Mouse (Mus musculus) bone marrow, adult 2 months (tissue): ENCODE measurements around the gene Zfp398. TPM values are rescaled to one million over a fixed set of nuclear protein-coding genes. Genes with fewer than 3 reads are reported as not detected.

Source experiments
- H3K27ac ChIP-seq: fragments of 200-500 bp; 2 replicates; pipeline ENCODE4 v1.5.1; 2012; ENCODE audit warnings: low read depth, mild to moderate bottlenecking, control low read depth, inconsistent platforms, low read length; ENCODE audit not compliant: control insufficient read depth, poor library complexity, insufficient read depth
- H3K4me1 ChIP-seq: fragments of 200-500 bp; 2 replicates; pipeline ENCODE4 v1.6.1; 2011; ENCODE audit warnings: low read length; ENCODE audit not compliant: control insufficient read depth, insufficient read depth
- H3K4me3 ChIP-seq: fragments of 200-500 bp; replicated peaks from 2 replicates; pipeline ENCODE3; 2011; ENCODE audit warnings: mild to moderate bottlenecking, low read depth, low read length, control low read depth; ENCODE audit not compliant: control insufficient read depth
- CTCF ChIP-seq: fragments of 200-500 bp; IDR thresholded peaks from 2 replicates; pipeline ENCODE4 v1.5.1; 2011; ENCODE audit warnings: low read length, control low read depth; ENCODE audit not compliant: control insufficient read depth, insufficient read depth
- POLR2A ChIP-seq: fragments of 200-500 bp; IDR thresholded peaks from 2 replicates; pipeline ENCODE4 v1.6.1; 2011; ENCODE audit warnings: low read depth, mild to moderate bottlenecking, control low read depth, low read length, borderline replicate concordance; ENCODE audit not compliant: control insufficient read depth
- WGBS: fragments of 180-500 bp; shearing (Covaris S2); methylation state at CpG from one replicate; pipeline ENCODE4 v1.1.7; 2018; 5-methylcytosine and 5-hydroxymethylcytosine counted together
- polyA plus RNA-seq: library from polyadenylated mRNA; stranded (reverse); fragments of >200 nt; gene quantifications from 2 replicates; pipeline ENCODE4 v1.2.4, GENCODE M21; 2011; ENCODE audit warnings: low replicate concordance; ENCODE audit not compliant: missing spikeins, insufficient read depth, insufficient read length

The Zfp398 gene
- polyA plus RNA-seq, 1 experiment, result 5.7 TPM

GRCm38 (mm10) chr6:47816151-47816550 lies 19.3 kb upstream of the Zfp398 start:
- H3K4me1 ChIP-seq, result peaks cover 1% of the 10 kb centered on the region; the same call in 1 of the 2 replicates
- H3K27ac ChIP-seq, result no peak overlapping the region
- H3K4me3 ChIP-seq, result no peak overlapping the region
- WGBS, result 92% methylated on average over 1 of the region's 1 CpGs
- no peak for TF ChIP-seq POLR2A
- no peak for TF ChIP-seq CTCF

DNA sequence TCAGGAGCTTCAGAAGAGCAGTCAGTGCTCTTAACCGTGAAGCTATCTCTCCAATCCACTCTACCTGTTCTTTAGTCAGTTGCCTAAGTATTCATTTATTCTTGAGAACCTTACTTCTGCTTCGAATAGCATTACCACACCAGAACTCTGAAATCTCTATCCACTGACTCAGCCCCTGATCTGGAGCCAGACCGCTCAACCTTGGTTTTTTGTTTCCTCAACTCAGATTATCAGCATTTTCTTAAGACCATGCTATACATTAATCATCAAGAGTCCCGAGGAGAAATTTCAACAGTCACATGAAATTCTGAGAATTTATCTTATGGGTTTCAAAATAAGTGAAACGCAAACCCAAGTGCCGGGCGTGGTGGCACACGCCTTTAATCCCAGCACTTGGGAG lies 16.7 kb upstream of the Zfp398 start:
- no peak overlapping the region for H3K27ac ChIP-seq
- no peak overlapping the region for H3K4me3 ChIP-seq
- no peaks in the 10 kb centered on the region for H3K4me1 ChIP-seq
- WGBS, result 66% methylated on average over 8 of the region's 8 CpGs
- no peak for TF ChIP-seq CTCF
- no peak for TF ChIP-seq POLR2A

- no peak overlapping the region for H3K27ac ChIP-seq
- WGBS, result 90% methylated on average over 23 of the region's 23 CpGs
- no peaks in the 10 kb centered on the region for H3K4me1 ChIP-seq
- TF ChIP-seq CTCF (no peak), POLR2A (no peak)
- H3K4me3 ChIP-seq, result no peak overlapping the region
Measured at GRCm38 (mm10) chr6:47819626-47820325, 15.7 kb upstream of the Zfp398 start.

- TF ChIP-seq POLR2A (no peak), CTCF (no peak)
- no peaks in the 10 kb centered on the region for H3K4me1 ChIP-seq
- H3K27ac ChIP-seq, result no peak overlapping the region
- WGBS, result 86% methylated on average over 5 of the region's 5 CpGs
- no peak overlapping the region for H3K4me3 ChIP-seq
Measured at GRCm38 (mm10) chr6:47821236-47821635, 14.2 kb upstream of the Zfp398 start.

GRCm38 (mm10) chr6:47821776-47822175 lies 13.7 kb upstream of the Zfp398 start:
- WGBS, result 76% methylated on average over 6 of the region's 6 CpGs

DNA sequence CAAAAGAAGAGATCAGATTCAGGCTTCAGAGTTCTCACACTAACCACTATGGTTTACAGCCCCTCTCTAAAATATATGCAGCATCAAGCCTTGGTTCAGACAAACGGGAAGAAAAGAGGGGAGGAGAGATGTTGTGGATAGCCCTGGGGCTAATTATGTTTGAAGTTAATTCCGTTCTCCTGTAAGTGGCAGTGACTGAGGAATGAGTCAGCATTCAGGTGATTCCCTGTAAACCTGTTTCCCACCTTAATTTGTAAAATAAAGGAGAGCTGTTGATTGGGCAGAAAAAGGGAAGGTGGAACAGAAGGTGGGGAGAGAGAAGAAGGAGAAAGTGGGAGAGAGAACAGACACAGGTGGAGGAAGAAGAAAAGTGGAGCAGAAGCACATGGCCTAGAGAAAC lies 11.2 kb upstream of the Zfp398 start:
- no peaks in the 10 kb centered on the region for H3K4me1 ChIP-seq
- TF ChIP-seq POLR2A (no peak), CTCF (no peak)

More at GRCm38 (mm10) chr6:47821776-47822175, 13.7 kb upstream of the Zfp398 start:
- Histone ChIP-seq H3K27ac (no peak overlapping the region), H3K4me1 (no peaks in the 10 kb centered on the region), H3K4me3 (no peak overlapping the region)
- no peak for TF ChIP-seq POLR2A
- TF ChIP-seq CTCF, result no peak

GRCm38 (mm10) chr6:47827462-47827861 lies 8.0 kb upstream of the Zfp398 start:
- Histone ChIP-seq H3K4me3 (no peak overlapping the region), H3K27ac (no peak overlapping the region), H3K4me1 (no peaks in the 10 kb centered on the region; the same call in 1 of the 2 replicates)
- TF ChIP-seq CTCF (no peak), POLR2A (no peak)
- WGBS, result 89% methylated on average over 4 of the region's 4 CpGs

More for the DNA sequence above, 11.2 kb upstream of the Zfp398 start:
- WGBS, result 81% methylated on average over 2 of the region's 2 CpGs
- no peak overlapping the region for H3K4me3 ChIP-seq
- no peak overlapping the region for H3K27ac ChIP-seq

GRCm38 (mm10) chr6:47828950-47829349 lies 6.5 kb upstream of the Zfp398 start:
- TF ChIP-seq CTCF (no peak), POLR2A (no peak)
- Histone ChIP-seq H3K4me1 (no peaks in the 10 kb centered on the region; the same call in 1 of the 2 replicates), H3K27ac (no peak overlapping the region), H3K4me3 (no peak overlapping the region)
- 36% methylated on average over 1 of the region's 1 CpGs for WGBS
